Mouse (Mus musculus) embryonic facial prominence, embryonic 15.5 days (tissue): ENCODE data around the gene Gas2l3. TPM values are rescaled to one million over a fixed set of nuclear protein-coding genes. Genes with fewer than 3 reads are reported as not detected.

Source experiments
- ATAC-seq: fragments of 200-750 bp; cut with Nextera tagmentation; 2 replicates; pipeline ENCODE4 v1.8.0; 2017; ENCODE audit warnings: low read depth, moderate TSS enrichment; ENCODE audit not compliant: insufficient number of reproducible peaks, low FRiP score, low TSS enrichment
- H3K27ac ChIP-seq: fragments of 300-500 bp; sonication (generic); replicated peaks from 2 replicates; pipeline ENCODE4 v1.5.1; 2015; ENCODE audit warnings: mild to moderate bottlenecking, inconsistent platforms
- H3K27me3 ChIP-seq: fragments of 300-500 bp; sonication (generic); 2 replicates; pipeline ENCODE4 v1.6.1; 2015; ENCODE audit warnings: inconsistent platforms
- H3K36me3 ChIP-seq: fragments of 300-500 bp; sonication (generic); 2 replicates; pipeline ENCODE4 v1.6.1; 2015; ENCODE audit warnings: mild to moderate bottlenecking, inconsistent platforms
- H3K4me1 ChIP-seq: fragments of 300-500 bp; sonication (generic); 2 replicates; pipeline ENCODE4 v1.6.1; 2015; ENCODE audit warnings: inconsistent platforms
- H3K4me2 ChIP-seq: fragments of 300-500 bp; sonication (generic); replicated peaks from 2 replicates; pipeline ENCODE4 v1.6.1; 2015; ENCODE audit warnings: mild to moderate bottlenecking, inconsistent platforms
- H3K4me3 ChIP-seq: fragments of 300-500 bp; sonication (generic); replicated peaks from 2 replicates; pipeline ENCODE4 v1.5.1; 2015; ENCODE audit warnings: mild to moderate bottlenecking, inconsistent platforms
- H3K9ac ChIP-seq: fragments of 300-500 bp; sonication (generic); 2 replicates; pipeline ENCODE4 v1.6.1; 2015; ENCODE audit warnings: inconsistent platforms
- H3K9me3 ChIP-seq: fragments of 300-500 bp; sonication (generic); replicated peaks from 2 replicates; pipeline ENCODE4 v1.6.1; 2016; ENCODE audit warnings: inconsistent platforms
- WGBS: fragments of 180-500 bp; shearing (Covaris S2); methylation state at CpG from one replicate; pipeline ENCODE4 v1.1.7; 2015; 5-methylcytosine and 5-hydroxymethylcytosine counted together
- polyA plus RNA-seq: library from polyadenylated mRNA; unstranded; fragments of >200 nt; fragmentation: Nextera tagmentation; extraction: Ambion mirVana; gene quantifications from 2 replicates; pipeline ENCODE4 v1.2.1, GENCODE M21; 2015

The Gas2l3 gene
- polyA plus RNA-seq, 1 experiment from 2014 or later = 13.7 TPM

- H3K4me1 ChIP-seq = no peaks in the 10 kb centered on the region
- no peaks in the 10 kb centered on the region for H3K27me3 ChIP-seq
- no peak overlapping the region for H3K4me3 ChIP-seq
- 77% methylated on average over 7 of the region's 7 CpGs for WGBS
- ATAC-seq = no peak
- no peaks in the 10 kb centered on the region for H3K9me3 ChIP-seq
- no peaks in the 10 kb centered on the region for H3K36me3 ChIP-seq
- H3K27ac ChIP-seq = no peak overlapping the region
- no peak overlapping the region for H3K9ac ChIP-seq
- H3K4me2 ChIP-seq = no peak overlapping the region
Observed at GRCm38 (mm10) chr10:89470596-89471353, 27.0 kb upstream of the Gas2l3 start.

- Histone ChIP-seq H3K9me3 (no peaks in the 10 kb centered on the region), H3K27me3 (no peaks in the 10 kb centered on the region), H3K4me1 (0 out of 2 replicates have a peak, but pooled peaks cover 3% of the 10 kb centered on the region), H3K27ac (no peak overlapping the region), H3K4me2 (no peak overlapping the region), H3K4me3 (no peak overlapping the region), H3K36me3 (no peaks in the 10 kb centered on the region), H3K9ac (no peak overlapping the region)
- no peak for ATAC-seq
- WGBS = 84% methylated on average over 4 of the region's 4 CpGs
Observed at GRCm38 (mm10) chr10:89464760-89465405, 21.1 kb upstream of the Gas2l3 start.

- Histone ChIP-seq H3K9me3 (no peaks in the 10 kb centered on the region), H3K4me2 (no peak overlapping the region), H3K27me3 (no peaks in the 10 kb centered on the region), H3K4me3 (no peak overlapping the region), H3K4me1 (0 out of 2 replicates have a peak, but pooled peaks cover 3% of the 10 kb centered on the region), H3K27ac (no peak overlapping the region), H3K36me3 (no peaks in the 10 kb centered on the region), H3K9ac (no peak overlapping the region)
- ATAC-seq = no peak
- 70% methylated on average over 11 of the region's 11 CpGs for WGBS
Observed at GRCm38 (mm10) chr10:89462890-89463289, 19.1 kb upstream of the Gas2l3 start.

- peak; percentile 70; the same call in 1 of the 2 replicates for ATAC-seq
- no peak overlapping the region for H3K9ac ChIP-seq
- no peak overlapping the region; the same call in 1 of the 2 replicates for H3K4me3 ChIP-seq
- H3K4me2 ChIP-seq = peak overlapping the region; percentile 28; the same call in 1 of the 2 replicates
- H3K4me1 ChIP-seq = 0 out of 2 replicates have a peak, but pooled peaks cover 3% of the 10 kb centered on the region
- H3K27me3 ChIP-seq = no peaks in the 10 kb centered on the region
- WGBS = 22% methylated on average over 14 of the region's 14 CpGs
- H3K9me3 ChIP-seq = no peaks in the 10 kb centered on the region
- no peak overlapping the region for H3K27ac ChIP-seq
- no peaks in the 10 kb centered on the region for H3K36me3 ChIP-seq
Observed at GRCm38 (mm10) chr10:89461856-89462507, 18.2 kb upstream of the Gas2l3 start.

- no peak overlapping the region for H3K27ac ChIP-seq
- no peak overlapping the region for H3K4me3 ChIP-seq
- no peak for ATAC-seq
- no peak overlapping the region for H3K4me2 ChIP-seq
- 86% methylated on average over 11 of the region's 11 CpGs for whole genome bisulfite sequencing
- no peak overlapping the region for H3K9ac ChIP-seq
- H3K9me3 ChIP-seq = no peaks in the 10 kb centered on the region
- H3K36me3 ChIP-seq = no peaks in the 10 kb centered on the region
- H3K4me1 ChIP-seq = 0 out of 2 replicates have a peak, but pooled peaks cover 3% of the 10 kb centered on the region
- H3K27me3 ChIP-seq = no peaks in the 10 kb centered on the region
Observed at GRCm38 (mm10) chr10:89460972-89461371, 17.2 kb upstream of the Gas2l3 start.

GRCm38 (mm10) chr10:89458770-89459169 is 15.0 kb upstream of the Gas2l3 start:
- H3K27ac ChIP-seq = no peak overlapping the region
- H3K9me3 ChIP-seq = no peaks in the 10 kb centered on the region
- H3K9ac ChIP-seq = no peak overlapping the region
- WGBS = 68% methylated on average over 3 of the region's 3 CpGs
- H3K4me2 ChIP-seq = no peak overlapping the region
- no peaks in the 10 kb centered on the region for H3K36me3 ChIP-seq
- H3K4me1 ChIP-seq = 0 out of 2 replicates have a peak, but pooled peaks cover 3% of the 10 kb centered on the region
- no peaks in the 10 kb centered on the region for H3K27me3 ChIP-seq
- H3K4me3 ChIP-seq = no peak overlapping the region
- no peak for ATAC-seq

- no peaks in the 10 kb centered on the region for H3K9me3 ChIP-seq
- 79% methylated on average over 3 of the region's 3 CpGs for WGBS
Observed at GRCm38 (mm10) chr10:89453794-89454193, 10.0 kb upstream of the Gas2l3 start.

GRCm38 (mm10) chr10:89453068-89453641 is 9.4 kb upstream of the Gas2l3 start:
- no peak for ATAC-seq
- no peak overlapping the region for H3K4me3 ChIP-seq
- H3K9ac ChIP-seq = no peak overlapping the region
- no peaks in the 10 kb centered on the region; the same call in 1 of the 2 replicates for H3K4me1 ChIP-seq
- H3K4me2 ChIP-seq = no peak overlapping the region
- H3K9me3 ChIP-seq = no peaks in the 10 kb centered on the region
- H3K36me3 ChIP-seq = no peaks in the 10 kb centered on the region
- no peak overlapping the region for H3K27ac ChIP-seq
- H3K27me3 ChIP-seq = no peaks in the 10 kb centered on the region
- 83% methylated on average over 15 of the region's 15 CpGs for WGBS

More at GRCm38 (mm10) chr10:89453794-89454193, 10.0 kb upstream of the Gas2l3 start:
- no peak overlapping the region for H3K4me3 ChIP-seq
- no peaks in the 10 kb centered on the region; the same call in 1 of the 2 replicates for H3K4me1 ChIP-seq
- no peak for ATAC-seq
- no peak overlapping the region for H3K9ac ChIP-seq
- no peaks in the 10 kb centered on the region for H3K36me3 ChIP-seq
- no peak overlapping the region for H3K4me2 ChIP-seq
- no peak overlapping the region for H3K27ac ChIP-seq
- H3K27me3 ChIP-seq = no peaks in the 10 kb centered on the region

GRCm38 (mm10) chr10:89450411-89450810 is 6.6 kb upstream of the Gas2l3 start:
- Histone ChIP-seq H3K9ac (no peak overlapping the region), H3K4me1 (no peaks in the 10 kb centered on the region; the same call in 1 of the 2 replicates), H3K27ac (no peak overlapping the region), H3K9me3 (no peaks in the 10 kb centered on the region), H3K36me3 (no peaks in the 10 kb centered on the region), H3K4me2 (no peak overlapping the region), H3K27me3 (no peaks in the 10 kb centered on the region), H3K4me3 (no peak overlapping the region)
- 37% methylated on average over 10 of the region's 10 CpGs for WGBS
- no peak; the same call in 1 of the 2 replicates for ATAC-seq

GRCm38 (mm10) chr10:89444381-89444780 is 614 bp upstream of the Gas2l3 start:
- no peaks in the 10 kb centered on the region for H3K27me3 ChIP-seq
- peak overlapping the region; percentile 68 for H3K4me3 ChIP-seq
- no peak for ATAC-seq
- 38% methylated on average over 3 of the region's 3 CpGs for WGBS
- no peaks in the 10 kb centered on the region for H3K9me3 ChIP-seq
- H3K4me2 ChIP-seq = peak overlapping the region; percentile 89
- peaks cover 12% of the 10 kb centered on the region; the same call in 1 of the 2 replicates for H3K4me1 ChIP-seq
- no peak overlapping the region for H3K9ac ChIP-seq
- H3K36me3 ChIP-seq = no peaks in the 10 kb centered on the region
- peak overlapping the region; percentile 29; the same call in 1 of the 2 replicates for H3K27ac ChIP-seq
